Mouse (Mus musculus): ENCODE data around the gene Ap2b1.

- TF ChIP-seq CTCF (IDR thresholded peaks at IDR 0.05; ENCODE audit: borderline replicate concordance, insufficient read depth, low read length) (no peak), POLR2A (IDR thresholded peaks at IDR 0.05; ENCODE audit: low read depth, low read length) (no peak)
Measured at GRCm38 (mm10) chr11:83289633-83290032, 9.2 kb upstream of the Ap2b1 start.

Data from embryonic fibroblast, embryonic 13.5 days (primary cell).